Mouse (Mus musculus) embryonic fibroblast, embryonic 13.5 days (primary cell): ENCODE results near the gene Prelid3b.

Experiments used
- CTCF ChIP-seq: IDR thresholded peaks from 2 replicates; pipeline ENCODE4 v1.5.1; 2011; ENCODE audit warnings: mild to moderate bottlenecking, control low read depth, low read length, moderate library complexity, borderline replicate concordance; ENCODE audit not compliant: insufficient read depth
- POLR2A ChIP-seq: IDR thresholded peaks from 2 replicates; pipeline ENCODE4 v1.6.1; 2011; ENCODE audit warnings: low read depth, mild to moderate bottlenecking, control low read depth, low read length, moderate library complexity

GRCm38 (mm10) chr2:174509825-174510224 is 36.9 kb upstream of the Prelid3b start:
- TF ChIP-seq CTCF (no peak), POLR2A (no peak)
